Mouse (Mus musculus) 3134 (cell line): Measurements from ENCODE around the gene Pip4k2a.
"Not testable (repeated sequence)": the region's sequence is repeated elsewhere in the genome, so short reads cannot be mapped to it uniquely, and the experiment has no call there.

ENCODE experiments used
- DNase-seq: peaks from one replicate; pipeline ENCODE4 v3.0.0-alpha.2; 2011; ENCODE audit warnings: low spot score; ENCODE audit not compliant: insufficient read length; ENCODE audit errors: extremely low read depth

Pip4k2a gene

DNA sequence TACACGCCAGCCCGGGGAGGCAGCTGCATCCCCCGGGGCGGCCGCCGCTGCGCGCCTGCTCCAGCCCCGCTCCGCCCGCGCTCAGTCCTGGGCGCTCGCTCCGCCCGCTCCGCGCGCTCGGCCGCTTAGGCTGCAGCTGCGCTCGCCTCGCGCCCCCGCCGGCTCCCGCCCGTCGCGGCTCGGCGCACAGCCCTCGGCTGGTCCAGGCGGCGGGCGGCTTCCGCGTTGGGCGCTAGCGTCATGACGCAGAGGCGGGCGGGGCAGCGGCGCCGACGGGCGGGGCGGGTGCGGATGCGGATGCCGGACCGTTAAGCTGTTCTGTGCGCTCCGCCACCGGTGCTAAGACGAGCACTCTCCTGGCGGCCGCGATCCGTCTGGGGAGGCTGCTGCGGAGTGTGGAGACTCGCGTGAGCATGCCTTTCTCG, at the start of gene Pip4k2a, which contains the start of gene 4930426L09Rik:
Gene Pip4k2a, minus strand, starts transcription at position 73 of the 425 bp plus-strand sequence.
Gene 4930426L09Rik, plus strand, starts transcription at position 290 of the 425 bp plus-strand sequence.
- peak; percentile 91 for DNase-seq

DNA sequence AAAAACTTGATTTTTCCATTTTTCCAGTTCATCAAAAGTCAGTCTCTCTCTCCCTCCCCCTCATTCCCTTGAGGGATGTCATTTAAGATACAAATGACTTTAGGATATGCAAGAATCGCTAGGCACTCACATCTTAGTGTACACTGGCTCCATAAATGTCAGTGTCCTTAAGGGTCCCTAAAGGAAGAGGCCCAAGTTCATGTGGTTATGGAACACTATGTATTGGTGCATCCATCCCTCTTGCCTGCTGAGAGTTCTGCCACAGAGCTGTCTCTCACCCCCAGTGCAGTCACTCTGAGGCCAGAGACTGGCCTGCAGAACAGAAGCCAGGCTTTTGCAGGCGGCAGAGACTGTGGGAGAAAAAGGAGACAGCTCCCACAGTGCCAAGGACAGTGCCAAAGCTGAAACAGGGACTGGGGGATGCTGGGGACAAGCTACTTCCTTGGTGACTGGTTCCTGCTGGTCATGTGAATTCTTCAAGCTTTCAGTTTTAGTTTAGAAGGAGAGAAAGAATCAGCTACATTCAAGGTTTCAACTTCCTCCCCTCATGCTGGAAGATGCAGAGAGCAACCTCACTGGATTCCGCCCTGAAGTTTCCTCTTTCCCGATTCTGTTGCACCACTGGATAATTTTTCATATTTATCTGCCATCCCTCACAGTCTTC, 40.1 kb upstream of the Pip4k2a start:
- DNase-seq: no peak

DNA sequence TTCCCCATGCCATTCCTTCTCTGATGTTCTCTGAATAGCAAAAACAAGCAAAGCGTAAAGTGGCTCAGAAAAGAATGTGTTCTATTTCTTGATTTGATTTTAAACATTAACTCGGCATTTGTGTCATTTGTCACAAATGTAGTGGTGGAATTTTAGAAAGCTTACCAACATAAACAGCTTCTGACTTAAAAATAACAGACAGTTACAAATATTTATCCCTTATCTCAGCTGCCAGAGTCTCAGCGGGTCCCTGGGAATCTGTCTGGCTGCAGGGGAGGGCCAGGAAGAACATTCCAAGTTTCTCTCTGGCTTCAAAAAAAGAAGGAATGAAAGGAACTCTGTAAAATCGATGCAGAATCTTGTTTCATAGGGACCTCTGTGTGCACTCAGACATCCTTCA, 39.5 kb upstream of the Pip4k2a start:
- no peak for DNase-seq

DNA sequence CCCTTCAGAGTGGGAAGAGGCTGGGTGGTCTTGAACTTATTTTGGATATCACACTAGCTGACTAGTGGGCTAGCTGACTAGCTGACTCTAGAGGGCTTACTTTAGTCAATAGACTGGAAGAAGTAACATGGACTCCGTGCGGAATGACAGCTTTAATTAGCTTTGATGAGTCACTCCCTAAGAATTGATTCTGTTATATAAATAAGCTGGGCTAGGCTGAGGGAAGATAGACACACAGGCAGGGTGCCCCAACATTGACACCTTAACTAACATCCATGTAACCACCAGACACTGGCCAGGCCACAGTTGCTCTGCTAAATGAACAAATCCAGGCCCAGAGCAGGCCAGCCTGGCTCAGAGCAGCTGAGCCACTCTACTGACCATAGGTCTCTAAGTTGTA, 26.9 kb upstream of the Pip4k2a start:
- DNase-seq: peak; percentile 7

DNA sequence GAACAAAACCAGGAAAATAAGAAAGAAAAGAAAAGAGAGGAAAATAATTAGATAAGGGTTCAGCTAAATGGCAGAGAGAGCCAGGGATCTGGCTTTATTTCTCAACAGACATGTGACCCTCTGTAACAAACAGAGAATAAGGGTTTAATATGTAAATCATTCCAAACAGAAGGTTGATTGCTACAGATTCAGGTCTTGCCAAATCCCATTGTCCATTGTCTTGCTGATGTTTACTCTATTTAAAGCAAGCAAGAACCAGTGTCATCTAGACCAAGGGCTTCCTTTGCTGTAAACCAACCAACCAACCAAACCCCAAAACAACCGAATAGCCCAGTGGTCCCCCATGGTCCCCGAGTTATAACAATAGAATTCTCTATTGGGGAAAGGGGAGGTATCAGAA, 20.1 kb upstream of the Pip4k2a start:
- DNase-seq: no peak

DNA sequence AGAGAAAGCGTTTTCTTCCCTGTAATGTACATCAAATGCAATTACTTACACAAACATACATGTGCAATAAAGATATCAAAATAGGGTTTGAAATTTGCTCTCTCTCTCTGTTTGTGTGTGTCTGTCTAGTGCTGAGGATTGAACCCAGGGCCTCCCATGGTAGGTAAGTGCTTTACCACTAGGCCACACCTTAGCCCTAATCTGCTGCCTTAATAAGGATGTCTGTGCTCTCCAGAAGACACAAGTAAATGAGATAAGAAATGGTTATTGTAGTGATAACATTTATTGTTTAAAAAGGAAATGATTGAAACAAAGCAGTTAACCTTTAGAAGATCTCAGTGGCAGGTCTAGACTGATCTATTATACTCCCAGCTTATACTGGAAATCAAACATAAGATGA, 18.9 kb upstream of the Pip4k2a start:
- no peak for DNase-seq

DNA sequence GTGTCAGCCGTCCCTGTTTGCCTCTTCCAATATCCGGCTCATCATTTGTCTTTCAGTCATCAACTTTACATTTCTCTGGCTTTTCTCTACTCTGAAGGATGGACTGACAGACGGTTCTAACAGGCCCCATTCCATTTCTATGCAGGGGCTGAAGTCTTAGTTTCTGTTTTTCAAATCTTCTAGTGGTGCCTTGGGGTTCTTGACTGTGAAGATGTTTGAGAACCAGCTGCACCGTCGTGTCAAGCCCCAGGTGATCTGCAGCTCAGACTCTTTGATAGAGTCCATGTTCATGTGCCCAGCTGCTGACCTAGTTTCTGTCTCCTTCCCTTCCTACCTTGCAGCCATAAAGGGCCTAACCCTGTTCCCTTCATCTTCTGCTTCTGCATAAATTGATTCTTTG, 18.4 kb upstream of the Pip4k2a start:
- no peak for DNase-seq

DNA sequence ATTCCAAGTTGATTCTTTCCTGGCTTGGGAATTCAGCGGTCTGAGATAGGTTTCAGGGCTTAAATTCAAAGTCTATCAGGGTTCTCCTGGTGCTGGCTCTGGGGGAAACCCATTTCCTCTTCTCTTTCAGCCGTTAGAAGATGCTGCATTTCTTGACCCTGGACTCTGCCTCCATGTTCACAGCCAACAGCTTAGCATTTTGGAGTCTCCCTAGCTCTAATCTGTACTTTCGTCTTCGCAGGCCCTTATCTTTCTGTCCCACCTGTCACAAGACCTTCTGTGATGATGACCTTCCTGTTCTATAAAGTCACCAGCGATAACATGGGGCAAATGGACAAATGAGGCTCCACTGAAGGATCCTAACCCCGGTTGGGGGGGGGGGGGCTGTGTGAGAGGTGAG, 13.5 kb upstream of the Pip4k2a start:
- no peak for DNase-seq

DNA sequence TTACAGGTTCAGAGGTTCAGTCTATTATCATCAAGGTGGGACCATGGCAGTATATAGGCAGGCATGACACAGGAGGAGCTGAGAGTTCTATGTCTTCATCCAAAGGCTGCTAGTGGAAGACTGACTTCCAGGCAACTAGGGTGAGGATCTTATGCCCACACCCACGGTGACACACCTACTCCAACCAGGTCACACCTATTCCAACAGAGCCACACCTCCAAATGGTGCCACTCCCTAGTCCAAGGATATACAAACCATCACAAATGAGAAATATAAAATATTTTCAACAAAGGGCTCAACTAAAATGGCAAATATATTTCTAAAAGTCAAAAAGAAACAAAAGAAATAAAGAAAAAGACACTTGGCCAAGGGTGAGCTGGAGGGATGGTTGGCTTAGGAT, 12.6 kb upstream of the Pip4k2a start:
- not testable (repeated sequence) for DNase-seq

DNA sequence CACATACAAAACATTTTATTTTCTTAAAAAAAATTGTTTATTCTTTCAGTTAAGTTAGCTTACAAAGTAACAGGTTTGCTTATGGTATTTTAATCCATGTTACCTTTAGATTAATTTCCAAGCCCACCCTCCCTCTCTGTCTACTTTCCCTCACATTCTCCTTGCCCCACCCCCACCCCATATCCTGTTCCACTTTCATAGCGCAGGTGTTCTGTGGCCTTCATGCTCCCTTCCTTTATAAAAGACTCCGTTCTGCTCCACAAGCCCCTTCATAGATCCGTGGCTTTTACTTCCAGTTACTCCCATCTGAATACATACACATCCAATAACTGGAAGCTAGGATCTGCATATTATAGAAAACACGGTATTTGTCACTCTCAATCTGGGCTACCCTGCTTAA, 9.7 kb upstream of the Pip4k2a start:
- no peak for DNase-seq

DNA sequence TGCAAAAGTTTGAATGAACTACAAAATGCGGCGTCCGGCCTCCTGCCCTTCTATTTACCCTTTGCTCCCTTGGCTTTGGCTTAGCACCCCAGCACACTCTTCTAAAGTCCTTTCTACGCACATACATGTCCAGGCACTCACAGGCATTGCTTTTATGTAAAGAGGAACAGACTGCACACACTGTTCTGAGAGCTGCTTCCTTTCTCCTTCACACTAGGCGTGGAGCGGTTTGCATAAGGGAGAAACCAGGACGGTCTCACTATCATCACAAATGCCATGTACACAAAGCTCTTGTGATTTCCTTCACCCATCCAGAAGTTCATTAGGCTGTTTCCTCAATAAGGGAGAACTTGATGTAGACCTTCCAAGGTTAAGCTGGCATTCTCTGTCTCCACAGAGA, 8.2 kb upstream of the Pip4k2a start:
- DNase-seq: no peak

DNA sequence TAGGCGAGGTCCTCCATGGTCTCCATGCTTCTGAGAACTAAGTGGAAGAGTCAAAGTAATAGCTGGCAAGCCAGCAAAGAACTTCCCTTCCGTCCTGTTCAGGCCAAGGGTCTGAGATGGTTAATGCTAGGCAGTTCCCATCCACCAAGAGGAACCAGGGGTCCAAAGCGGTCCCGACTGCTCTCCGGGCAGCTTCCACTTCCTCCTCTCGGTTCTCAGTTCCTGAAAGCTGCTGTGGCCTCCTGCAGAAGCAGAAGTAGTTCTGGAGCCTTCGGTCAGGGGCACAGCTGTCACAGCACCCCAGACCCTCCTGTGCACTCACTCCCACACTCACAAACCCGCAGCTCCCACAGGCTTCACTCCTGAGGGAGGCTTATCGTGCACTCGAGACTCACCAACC, 6.9 kb upstream of the Pip4k2a start:
- DNase-seq: no peak

DNA sequence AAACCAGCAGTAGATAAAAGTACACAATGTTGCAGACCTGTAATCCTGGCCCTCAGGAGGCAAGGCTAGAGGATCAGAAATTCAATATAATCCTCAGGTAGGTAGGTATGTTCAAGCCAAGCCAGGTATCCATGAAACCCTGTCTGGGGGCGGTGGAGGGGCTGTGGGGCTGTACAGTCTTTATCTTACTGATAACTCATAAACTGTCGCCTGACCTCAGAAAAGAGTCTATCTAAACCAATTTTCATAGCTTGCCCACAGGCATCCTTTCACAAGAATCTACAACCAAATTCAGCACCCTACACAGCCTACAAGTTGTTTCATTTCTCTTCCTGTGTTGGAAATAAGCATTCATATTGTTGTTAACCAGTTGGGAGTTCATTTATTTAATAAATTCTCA, 1.5 kb upstream of the Pip4k2a start:
- no peak for DNase-seq

DNA sequence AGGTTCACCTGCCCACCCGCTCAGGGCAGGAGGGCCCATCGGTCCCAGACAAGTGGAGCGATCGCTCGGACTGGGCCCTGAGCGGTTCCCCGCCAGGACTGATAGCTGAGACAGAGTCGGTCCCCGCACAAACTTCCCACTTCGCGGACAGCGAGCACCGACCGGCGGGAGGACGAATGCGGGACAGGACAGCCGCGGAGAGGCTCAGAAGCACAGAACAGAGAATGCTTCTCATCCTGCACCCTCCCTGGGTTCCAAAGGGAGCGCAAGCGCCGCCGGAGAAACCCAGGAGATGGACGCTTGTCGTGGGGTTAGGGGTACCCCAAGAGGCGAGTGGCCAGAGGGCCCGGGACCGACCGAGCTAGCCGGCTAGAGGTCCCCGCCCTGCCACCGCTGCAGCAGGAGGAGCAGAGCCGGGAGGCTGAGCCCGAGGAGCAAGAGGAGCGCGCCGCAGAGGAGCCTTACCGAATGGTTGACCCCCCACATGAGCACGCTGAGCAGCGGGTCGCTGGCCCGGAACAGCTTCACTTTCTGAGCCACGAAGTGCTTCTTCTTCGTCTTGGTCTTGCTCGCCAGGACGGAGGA, 447 bp downstream of the Pip4k2a start:
- DNase-seq: peak; percentile 75

DNA sequence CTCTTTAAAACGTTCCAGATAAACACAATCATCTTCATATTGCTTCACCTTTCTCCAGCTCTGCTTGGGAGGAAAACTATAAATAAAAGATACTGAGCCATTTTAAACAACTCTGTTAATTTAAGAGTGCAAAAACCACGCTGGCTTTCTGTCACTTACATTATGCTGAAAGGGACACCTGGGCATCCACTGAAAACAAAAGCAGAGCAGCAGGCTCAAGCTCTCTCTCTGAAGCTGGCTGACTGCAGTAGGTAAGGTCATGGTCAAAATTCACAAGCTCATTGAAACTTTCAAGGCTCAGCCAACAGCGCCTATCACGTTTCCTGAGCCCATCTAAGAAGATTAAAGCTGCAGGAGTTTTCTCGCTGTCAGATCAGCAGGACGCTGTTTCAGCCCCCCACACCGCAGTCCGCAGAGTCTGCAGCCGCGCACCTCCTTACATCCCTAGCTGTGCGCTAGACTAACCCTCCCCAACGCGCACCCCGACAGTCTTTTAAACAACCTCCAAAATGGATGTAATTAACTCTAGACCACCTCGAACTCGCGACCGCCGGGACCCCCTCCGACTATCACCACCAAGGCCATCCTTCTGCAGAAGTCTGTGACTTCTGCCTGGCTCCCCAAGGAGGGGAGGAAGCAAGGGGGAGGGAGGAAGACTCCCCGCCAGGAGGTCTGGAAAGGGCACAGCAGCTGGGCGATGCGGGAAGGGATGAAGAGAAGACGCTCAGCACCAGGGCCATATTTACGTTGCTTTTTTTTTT, 1.3 kb downstream of the Pip4k2a start:
- peak; percentile 42 for DNase-seq

DNA sequence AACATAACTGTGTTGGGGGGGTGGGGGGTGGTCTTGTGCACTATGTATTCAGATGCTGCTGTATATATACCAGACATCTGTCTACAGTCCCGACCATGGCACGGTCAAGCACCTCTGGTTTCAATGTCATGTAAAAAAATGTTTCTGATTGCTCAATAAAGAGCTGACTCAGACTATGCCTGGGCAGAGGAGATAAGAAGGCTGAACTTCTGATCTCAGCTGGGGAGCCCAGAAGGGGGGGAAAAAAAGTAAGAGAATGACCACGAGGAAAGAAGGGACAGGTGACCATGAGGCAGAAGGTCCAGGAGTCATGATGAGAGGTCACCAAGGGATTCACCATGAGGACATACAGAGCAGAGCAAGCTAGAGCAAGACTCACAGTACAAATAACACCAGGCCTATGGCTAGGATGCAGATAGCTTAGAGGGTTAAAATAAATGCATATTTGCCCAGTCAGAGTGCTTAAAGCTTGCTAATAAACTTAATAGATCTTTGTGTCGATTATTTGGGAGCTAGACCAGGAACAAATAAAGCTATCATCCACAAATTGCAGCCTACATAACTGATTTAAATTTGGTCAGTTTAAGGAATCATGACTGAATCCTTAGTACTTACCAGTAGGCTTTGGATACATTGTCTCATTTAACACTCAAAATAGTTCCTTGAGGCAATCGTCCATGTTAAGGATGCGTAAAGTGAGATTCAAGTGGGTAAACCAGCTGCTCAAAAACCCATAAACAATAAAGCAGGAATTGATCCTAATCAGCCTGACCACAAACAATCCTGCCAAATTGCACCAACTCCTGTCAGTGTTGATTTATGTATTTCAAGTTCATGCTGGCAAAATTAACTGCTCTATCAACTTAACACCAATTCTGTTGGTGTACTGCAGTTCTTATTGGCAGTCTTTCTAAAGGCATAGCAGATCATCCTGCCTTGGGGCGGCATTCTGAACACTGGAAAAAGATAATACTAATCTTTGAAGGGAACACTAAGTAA, 5.1 kb downstream of the Pip4k2a start:
- DNase-seq: peak; percentile 30

DNA sequence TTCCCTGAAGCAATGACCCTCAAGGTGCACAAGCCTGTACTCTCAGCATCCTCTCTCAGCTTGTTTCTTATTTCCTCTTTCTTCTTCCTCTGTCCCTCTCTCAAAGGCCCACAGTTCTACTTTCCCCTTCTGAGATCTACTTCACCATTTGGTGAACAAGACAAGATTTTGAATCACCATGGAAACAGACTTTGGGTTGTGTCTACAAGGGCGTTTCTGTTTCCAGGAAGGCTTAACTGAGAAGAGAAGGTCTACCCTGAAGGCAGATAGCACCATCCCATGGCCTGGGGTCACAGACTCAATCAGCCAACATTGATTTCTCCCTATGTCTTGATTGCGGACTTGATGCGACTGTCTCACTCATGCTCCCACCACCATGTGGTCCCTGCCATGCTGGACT, 9.0 kb downstream of the Pip4k2a start:
- no peak for DNase-seq

DNA sequence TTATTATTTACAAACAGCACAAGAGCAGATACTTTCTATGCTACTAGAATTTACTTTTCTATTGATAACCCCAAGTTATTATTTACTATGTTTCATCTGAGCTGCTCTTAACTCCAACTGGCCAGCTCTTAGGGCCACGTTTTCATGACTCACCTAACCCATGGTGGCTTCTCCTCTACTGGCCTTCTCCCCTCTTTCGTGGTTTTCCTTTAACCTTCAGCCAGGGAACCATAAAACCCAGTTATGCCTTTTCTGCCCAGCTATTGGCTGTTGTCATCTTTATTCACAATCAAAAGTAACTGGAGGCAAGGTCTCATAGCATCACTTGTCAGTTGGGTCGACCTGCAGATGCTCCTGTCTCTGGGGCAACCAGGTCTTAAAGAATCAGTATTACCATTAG, 12.4 kb downstream of the Pip4k2a start:
- peak; percentile 23 for DNase-seq

DNA sequence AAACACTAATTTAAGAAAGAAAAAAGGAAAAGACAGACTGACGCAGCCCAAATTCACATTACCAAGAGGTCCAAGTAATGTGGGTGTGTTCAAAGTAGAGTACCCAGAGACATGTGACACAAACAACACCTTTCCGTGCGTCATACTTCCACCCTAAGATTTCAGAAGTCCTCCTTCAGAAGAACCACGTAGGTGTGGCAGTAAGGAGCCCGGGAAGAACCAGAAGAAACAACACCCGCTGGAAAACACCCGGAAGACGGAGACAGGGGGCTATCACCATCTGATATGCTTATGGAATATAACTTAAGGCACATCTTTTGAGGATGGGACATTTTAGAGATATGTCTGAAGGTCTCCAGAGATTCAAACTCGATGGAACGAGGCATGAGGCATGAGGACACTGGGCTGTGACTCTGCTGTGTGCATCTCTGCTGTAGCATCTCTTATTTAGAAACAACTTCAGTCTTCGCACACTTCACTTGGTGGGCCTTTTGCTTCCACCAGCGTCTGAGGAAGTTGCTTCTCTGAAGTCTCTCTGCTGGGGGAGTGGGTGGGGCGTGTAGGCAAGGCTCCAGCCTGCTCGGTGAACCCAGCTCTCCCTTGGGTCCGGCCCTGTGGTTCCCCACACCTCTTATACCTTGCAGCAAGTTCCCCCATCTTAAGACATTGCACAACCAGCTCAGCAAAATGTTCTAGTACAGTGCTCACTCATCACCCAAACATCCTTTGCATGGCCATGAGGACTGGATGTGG, 13.7 kb downstream of the Pip4k2a start:
- peak; percentile 27 for DNase-seq

DNA sequence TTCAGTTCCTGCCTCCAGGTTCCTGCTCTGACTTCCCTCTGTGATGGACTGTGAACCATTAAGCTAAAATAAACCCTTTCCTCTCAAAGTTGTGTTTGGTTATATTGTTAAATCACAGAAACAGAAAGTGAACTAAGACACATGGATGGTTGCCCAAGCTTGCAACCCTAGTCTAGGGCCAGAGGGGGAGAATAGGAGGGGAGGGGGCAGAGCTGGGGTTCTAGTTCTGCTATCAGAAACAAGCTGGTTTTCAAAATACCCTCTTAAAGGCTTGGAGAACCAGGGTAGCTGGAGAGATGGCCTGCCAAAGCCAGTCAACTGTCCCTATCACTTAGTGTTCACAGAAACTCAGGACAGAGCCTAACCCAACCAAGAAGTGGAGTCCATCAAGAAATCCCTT, 14.4 kb downstream of the Pip4k2a start:
- no peak for DNase-seq
